Mouse (Mus musculus): ENCODE measurements at regions not wholly inside any gene's neighbourhood (a gene's known extent, or its start where the extent isn't known, plus 50 kb on each side); places are given as distances from the start of the nearest gene placed in this dataset.

- no peak for DNase-seq (ENCODE audit: low spot score in 2 of 2)
Observed at GRCm38 (mm10) chr2:117962531-117962930, 149.1 kb upstream of the Thbs1 start.

GRCm38 (mm10) chr2:117963526-117963925 is 148.2 kb upstream of the Thbs1 start:
- DNase-seq (ENCODE audit: low spot score in 2 of 2): no peak

- DNase-seq (ENCODE audit: low spot score in 2 of 2): no peak
Observed at GRCm38 (mm10) chr2:117965758-117966157, 145.9 kb upstream of the Thbs1 start.

- no peak for DNase-seq (ENCODE audit: low spot score in 2 of 2)
Observed at GRCm38 (mm10) chr2:117968731-117969130, 142.9 kb upstream of the Thbs1 start.

- DNase-seq (ENCODE audit: low spot score in 2 of 2): no peak
Observed at GRCm38 (mm10) chr2:117970631-117971030, 141.0 kb upstream of the Thbs1 start.

- no peak for DNase-seq (ENCODE audit: low spot score in 2 of 2)
Observed at GRCm38 (mm10) chr2:117977033-117977432, 134.6 kb upstream of the Thbs1 start.

- DNase-seq (ENCODE audit: low spot score in 2 of 2): no peak
Observed at GRCm38 (mm10) chr2:117980856-117981255, 130.8 kb upstream of the Thbs1 start.

- DNase-seq (ENCODE audit: low spot score in 2 of 2): no peak
Observed at GRCm38 (mm10) chr2:117984569-117984968, 127.1 kb upstream of the Thbs1 start.

- DNase-seq (ENCODE audit: low spot score in 2 of 2): no peak
Observed at GRCm38 (mm10) chr2:117987426-117988215, 124.1 kb upstream of the Thbs1 start.

GRCm38 (mm10) chr2:117988396-117989173 is 123.1 kb upstream of the Thbs1 start:
- no peak for DNase-seq (ENCODE audit: low spot score in 2 of 2)

GRCm38 (mm10) chr2:117989215-117989614 is 122.5 kb upstream of the Thbs1 start:
- DNase-seq (ENCODE audit: low spot score in 2 of 2): no peak

GRCm38 (mm10) chr2:117996130-117997083 is 115.3 kb upstream of the Thbs1 start:
- no peak for DNase-seq (ENCODE audit: low spot score in 2 of 2)

- no peak for DNase-seq (ENCODE audit: low spot score in 2 of 2)
Observed at GRCm38 (mm10) chr2:117999641-118000040, 112.0 kb upstream of the Thbs1 start.

GRCm38 (mm10) chr2:118004191-118004590 is 107.5 kb upstream of the Thbs1 start:
- DNase-seq (ENCODE audit: low spot score in 2 of 2): no peak

GRCm38 (mm10) chr2:118007539-118008427 is 103.9 kb upstream of the Thbs1 start:
- DNase-seq (ENCODE audit: low spot score in 2 of 2): no peak

- no peak for DNase-seq (ENCODE audit: low spot score in 2 of 2)
Observed at GRCm38 (mm10) chr2:118011679-118012078, 100.0 kb upstream of the Thbs1 start.

- DNase-seq (ENCODE audit: low spot score in 2 of 2): no peak
Observed at GRCm38 (mm10) chr2:118012211-118012610, 99.5 kb upstream of the Thbs1 start.

GRCm38 (mm10) chr2:118013156-118013555 is 98.5 kb upstream of the Thbs1 start:
- DNase-seq (ENCODE audit: low spot score in 2 of 2): peak in 1 of 2 experiments; percentile 48

- no peak for DNase-seq (ENCODE audit: low spot score in 2 of 2)
Observed at GRCm38 (mm10) chr2:118015182-118015581, 96.5 kb upstream of the Thbs1 start.
